Mouse (Mus musculus): ENCODE measurements at regions not wholly inside any gene's neighbourhood (a gene's known extent, or its start where the extent isn't known, plus 50 kb on each side); places are given as distances from the start of the nearest gene placed in this dataset.

- no peak for DNase-seq
Observed at GRCm38 (mm10) chr13:107238364-107239034, 216.6 kb upstream of the Kif2a start.

GRCm38 (mm10) chr13:107219456-107219855, 197.5 kb upstream of the Kif2a start:
- no peak for DNase-seq

GRCm38 (mm10) chr13:107218351-107218750, 196.4 kb upstream of the Kif2a start:
- DNase-seq = no peak

- DNase-seq = no peak
Observed at GRCm38 (mm10) chr13:107217825-107218224, 195.9 kb upstream of the Kif2a start.

GRCm38 (mm10) chr13:107213281-107213680, 191.4 kb upstream of the Kif2a start:
- no peak for DNase-seq

GRCm38 (mm10) chr13:107210676-107211075, 188.8 kb upstream of the Kif2a start:
- no peak for DNase-seq

GRCm38 (mm10) chr13:107207354-107208181, 185.6 kb upstream of the Kif2a start:
- DNase-seq = no peak

- no peak for DNase-seq
Observed at GRCm38 (mm10) chr13:107199875-107200274, 177.9 kb upstream of the Kif2a start.

GRCm38 (mm10) chr13:107193426-107193825, 171.5 kb upstream of the Kif2a start:
- DNase-seq = no peak

GRCm38 (mm10) chr13:107187258-107187878, 165.4 kb upstream of the Kif2a start:
- no peak for DNase-seq

GRCm38 (mm10) chr13:107182544-107182943, 160.6 kb upstream of the Kif2a start:
- DNase-seq = peak; percentile 14 to 25

GRCm38 (mm10) chr13:107179551-107179950, 157.6 kb upstream of the Kif2a start:
- no peak for DNase-seq

- no peak for DNase-seq
Observed at GRCm38 (mm10) chr13:107177595-107177994, 155.7 kb upstream of the Kif2a start.

GRCm38 (mm10) chr13:107175891-107176290, 154.0 kb upstream of the Kif2a start:
- no peak for DNase-seq

GRCm38 (mm10) chr13:107168599-107169149, 146.7 kb upstream of the Kif2a start:
- DNase-seq = peak in 1 of 2 experiments; percentile 3

GRCm38 (mm10) chr13:107167856-107168598, 146.1 kb upstream of the Kif2a start:
- DNase-seq = no peak

GRCm38 (mm10) chr13:107151548-107151947, 129.6 kb upstream of the Kif2a start:
- no peak for DNase-seq

- no peak for DNase-seq
Observed at GRCm38 (mm10) chr13:107141209-107141608, 119.3 kb upstream of the Kif2a start.

- DNase-seq = no peak
Observed at GRCm38 (mm10) chr13:107134125-107134524, 112.2 kb upstream of the Kif2a start.

- DNase-seq = no peak
Observed at GRCm38 (mm10) chr13:107126636-107127035, 104.7 kb upstream of the Kif2a start.

- DNase-seq = no peak
Observed at GRCm38 (mm10) chr13:107124130-107124668, 102.3 kb upstream of the Kif2a start.

- peak; percentile 79 to 83 for DNase-seq
Observed at GRCm38 (mm10) chr13:107113949-107114690, 92.2 kb upstream of the Kif2a start.

All from B cell, adult 2 months (primary cell).